Mouse (Mus musculus) thymus, adult 2 months (tissue): ENCODE results near the gene Commd1.

Source experiments
- CTCF ChIP-seq: fragments of 200-500 bp; IDR thresholded peaks from 2 replicates; pipeline ENCODE4 v1.5.1; 2012; ENCODE audit warnings: mild to moderate bottlenecking, control low read depth, low read length, moderate library complexity, borderline replicate concordance; ENCODE audit not compliant: control insufficient read depth, poor library complexity, insufficient read depth; ENCODE audit errors: extremely low read depth
- POLR2A ChIP-seq: fragments of 200-500 bp; IDR thresholded peaks from 2 replicates; pipeline ENCODE4 v1.6.1; 2012; ENCODE audit warnings: mild to moderate bottlenecking, low read length, control low read depth, moderate library complexity; ENCODE audit not compliant: control insufficient read depth, poor library complexity, insufficient read depth; ENCODE audit errors: extremely low read depth

DNA sequence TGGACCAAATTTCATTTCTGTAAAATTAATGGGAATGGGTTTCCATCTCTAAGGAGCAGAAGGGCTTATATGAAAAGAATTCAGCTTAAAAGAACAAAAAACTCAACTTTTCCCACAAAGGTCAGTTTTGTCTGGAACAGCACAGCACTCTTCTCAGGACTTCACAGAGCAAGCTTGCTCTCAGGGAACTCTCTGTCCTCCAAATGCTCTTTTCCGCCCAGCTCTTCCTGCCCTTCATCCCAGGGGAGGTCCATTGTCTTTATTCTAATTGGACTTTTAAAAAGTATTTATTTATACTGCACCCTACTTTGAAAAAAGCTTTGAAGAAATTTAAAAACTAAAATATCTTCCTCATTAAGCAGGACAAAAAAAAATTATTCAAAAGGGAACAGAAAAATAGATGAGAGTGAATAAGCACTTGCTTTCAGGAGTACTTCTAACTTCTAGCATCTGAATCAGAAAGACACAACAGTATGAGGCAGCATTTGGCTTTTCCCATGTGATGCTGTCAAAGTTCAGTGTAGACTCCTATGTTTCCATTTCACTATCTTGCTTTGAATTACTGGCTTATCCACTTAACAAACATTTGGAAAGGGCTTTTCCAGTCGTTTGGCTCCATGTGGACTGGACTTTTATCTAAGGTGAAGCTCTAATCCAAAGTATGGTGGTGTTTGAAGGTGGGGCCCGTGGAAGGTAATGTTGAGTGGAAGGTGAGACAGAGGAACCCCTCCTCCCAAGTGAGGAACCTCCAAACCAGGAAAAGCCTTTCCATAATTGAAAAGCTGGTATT lies 101.6 kb downstream of the Commd1 start:
- TF ChIP-seq CTCF (no peak), POLR2A (no peak)
